Mouse (Mus musculus) retina, postnatal 7 days (tissue): ENCODE measurements at regions not wholly inside any gene's neighbourhood (a gene's known extent, or its start where the extent isn't known, plus 50 kb on each side); places are given as distances from the start of the nearest gene placed in this dataset.

ENCODE experiments used
- DNase-seq: peaks from one replicate; pipeline ENCODE4 v3.0.0-alpha.2; 2012; ENCODE audit warnings: low read depth, low spot score

GRCm38 (mm10) chr15:97620261-97620660, 85.4 kb downstream of the Rpap3 start:
- no peak for DNase-seq

GRCm38 (mm10) chr15:97619764-97620163, 85.9 kb downstream of the Rpap3 start:
- no peak for DNase-seq

- no peak for DNase-seq
These were observed 93.3 kb downstream of the Rpap3 start for GRCm38 (mm10) chr15:97612325-97612724.

GRCm38 (mm10) chr15:97610767-97611166, 94.9 kb downstream of the Rpap3 start:
- DNase-seq = no peak

GRCm38 (mm10) chr15:97609496-97609895, 96.1 kb downstream of the Rpap3 start:
- DNase-seq = no peak

- no peak for DNase-seq
These were observed 97.0 kb downstream of the Rpap3 start for GRCm38 (mm10) chr15:97608651-97609050.

GRCm38 (mm10) chr15:97607617-97608206, 97.9 kb downstream of the Rpap3 start:
- no peak for DNase-seq

GRCm38 (mm10) chr15:97606630-97607381, 98.8 kb downstream of the Rpap3 start:
- DNase-seq = peak; percentile 43

- DNase-seq = no peak
These were observed 99.4 kb downstream of the Rpap3 start for GRCm38 (mm10) chr15:97606232-97606629.

- DNase-seq = no peak
These were observed 99.8 kb downstream of the Rpap3 start for GRCm38 (mm10) chr15:97605791-97606190.

GRCm38 (mm10) chr15:97603492-97603891, 102.1 kb downstream of the Rpap3 start:
- no peak for DNase-seq

GRCm38 (mm10) chr15:97598270-97598669, 107.4 kb downstream of the Rpap3 start:
- no peak for DNase-seq

- DNase-seq = no peak
These were observed 109.0 kb downstream of the Rpap3 start for GRCm38 (mm10) chr15:97596514-97597081.

- no peak for DNase-seq
These were observed 110.3 kb downstream of the Rpap3 start for GRCm38 (mm10) chr15:97595284-97595796.

- DNase-seq = no peak
These were observed 111.6 kb downstream of the Rpap3 start for GRCm38 (mm10) chr15:97593781-97594600.

- DNase-seq = no peak
These were observed 112.8 kb downstream of the Rpap3 start for GRCm38 (mm10) chr15:97592786-97593185.

- DNase-seq = no peak
These were observed 114.2 kb downstream of the Rpap3 start for GRCm38 (mm10) chr15:97591406-97591805.

GRCm38 (mm10) chr15:97590732-97591292, 114.8 kb downstream of the Rpap3 start:
- DNase-seq = no peak

- no peak for DNase-seq
These were observed 117.9 kb downstream of the Rpap3 start for GRCm38 (mm10) chr15:97587571-97588205.

GRCm38 (mm10) chr15:97581724-97582154, 123.9 kb downstream of the Rpap3 start:
- DNase-seq = peak; percentile 51

- DNase-seq = no peak
These were observed 124.9 kb downstream of the Rpap3 start for GRCm38 (mm10) chr15:97580726-97581125.
